Mouse (Mus musculus) frontal cortex, postnatal 25 days (tissue): ENCODE results near the gene Nom1.

Experiments
- DNase-seq, 2 experiments: peaks; one replicate each; pipeline ENCODE4 v3.0.0; 2022; ENCODE audit warnings: low spot score in 2 of 2

Nom1 gene

GRCm38 (mm10) chr5:29470851-29471394 lies 36.5 kb downstream of the Nom1 start:
- no peak for DNase-seq

- no peak for DNase-seq
Observed at GRCm38 (mm10) chr5:29471396-29471795, 36.9 kb downstream of the Nom1 start.

GRCm38 (mm10) chr5:29471855-29472665 lies 37.6 kb downstream of the Nom1 start:
- no peak for DNase-seq

- no peak for DNase-seq
Observed at GRCm38 (mm10) chr5:29473551-29474245, 39.2 kb downstream of the Nom1 start.

- no peak for DNase-seq
Observed at GRCm38 (mm10) chr5:29474246-29474960, 39.9 kb downstream of the Nom1 start.

GRCm38 (mm10) chr5:29475041-29475440 lies 40.6 kb downstream of the Nom1 start:
- DNase-seq, result no peak

- DNase-seq, result no peak
Observed at GRCm38 (mm10) chr5:29475556-29475955, 41.1 kb downstream of the Nom1 start.

- DNase-seq, result no peak
Observed at GRCm38 (mm10) chr5:29476021-29476420, 41.6 kb downstream of the Nom1 start.

GRCm38 (mm10) chr5:29477474-29478207 lies 43.2 kb downstream of the Nom1 start:
- DNase-seq, result no peak

GRCm38 (mm10) chr5:29478208-29479197 lies 44.0 kb downstream of the Nom1 start, which contains the start of gene Mnx1:
Mnx1 (minus strand) TSS chr5:29478470.
- no peak for DNase-seq

GRCm38 (mm10) chr5:29479198-29479593 lies 44.7 kb downstream of the Nom1 start:
- no peak for DNase-seq

GRCm38 (mm10) chr5:29483801-29484200 lies 49.3 kb downstream of the Nom1 start:
- no peak for DNase-seq

GRCm38 (mm10) chr5:29484965-29485940 lies 50.8 kb downstream of the Nom1 start:
- no peak for DNase-seq

- no peak for DNase-seq
Observed at GRCm38 (mm10) chr5:29485941-29486320, 51.5 kb downstream of the Nom1 start.

- no peak for DNase-seq
Observed at GRCm38 (mm10) chr5:29487321-29487720, 52.9 kb downstream of the Nom1 start.

- DNase-seq, result no peak
Observed at GRCm38 (mm10) chr5:29507013-29507412, 72.5 kb downstream of the Nom1 start.
